Mouse (Mus musculus) kidney, adult 2 months (tissue): ENCODE measurements around the gene Dchs2.

ENCODE experiments used
- CTCF ChIP-seq: fragments of 200-500 bp; conservative IDR thresholded peaks from 2 replicates; pipeline ENCODE4 v1.5.1; 2011; ENCODE audit warnings: low read depth, mild to moderate bottlenecking, control low read depth, low read length, moderate library complexity, mixed read lengths; ENCODE audit not compliant: insufficient read depth, insufficient read length
- POLR2A ChIP-seq: fragments of 200-500 bp; IDR thresholded peaks from one replicate; pipeline ENCODE4 v1.6.1; 2011; ENCODE audit warnings: low read depth, low read length, control low read depth

DNA sequence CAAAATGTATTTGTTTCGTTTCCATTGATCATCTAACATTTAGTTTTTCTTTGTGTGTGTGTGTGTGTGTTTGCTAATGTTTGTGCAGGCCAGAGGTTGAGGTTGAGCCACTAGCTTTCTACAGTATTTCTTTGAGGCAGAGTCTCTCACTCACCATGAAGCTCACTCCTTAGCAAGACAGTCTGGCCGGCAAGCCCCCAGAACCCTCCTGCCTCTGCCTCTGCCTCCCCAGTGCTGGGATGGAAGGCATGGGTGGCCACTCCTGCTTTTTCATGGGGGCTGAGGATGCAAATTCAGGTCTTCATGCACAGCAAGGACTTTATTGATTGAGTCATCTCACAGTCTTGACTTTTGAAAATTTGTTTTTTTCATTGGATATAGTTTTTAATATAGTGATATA lies 102.6 kb downstream of the Dchs2 start:
- TF ChIP-seq CTCF (no peak), POLR2A (no peak)
